Mouse (Mus musculus) lung, adult 2 months (tissue): ENCODE measurements around the gene Klhl9.
A peak's percentile ranks its signal among the peaks of the same experiment; 100 is the strongest.

Experiments used
- CTCF ChIP-seq: fragments of 200-500 bp; IDR thresholded peaks from 2 replicates; pipeline ENCODE4 v1.5.1; 2011; ENCODE audit warnings: mild to moderate bottlenecking, low read length, control low read depth; ENCODE audit not compliant: insufficient read depth
- POLR2A ChIP-seq: fragments of 200-500 bp; IDR thresholded peaks from 2 replicates; pipeline ENCODE4 v1.6.1; 2011; ENCODE audit warnings: low read depth, mild to moderate bottlenecking, control low read depth, low read length, borderline replicate concordance; ENCODE audit errors: extremely low read depth

DNA sequence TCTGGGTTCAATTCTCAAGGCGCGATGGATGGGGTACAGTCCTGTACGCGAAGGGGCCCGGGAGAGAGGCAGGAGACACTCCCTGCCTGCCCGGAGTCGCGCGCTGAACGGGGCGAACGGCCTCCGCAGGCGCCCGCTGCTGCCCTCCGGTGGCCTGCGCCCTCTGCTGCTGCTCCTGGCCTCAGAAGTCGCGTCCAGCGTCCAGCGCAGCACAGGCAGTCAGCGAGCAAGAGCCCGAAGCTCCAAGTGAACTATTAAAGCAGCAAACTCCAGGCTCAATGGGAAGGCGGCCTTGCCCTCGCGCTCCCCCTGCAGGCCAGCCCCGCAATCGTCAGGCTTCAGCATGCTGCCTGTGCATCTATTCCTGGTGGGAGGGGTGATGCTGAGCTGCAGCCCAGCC is 38.2 kb upstream of the Klhl9 start:
- TF ChIP-seq CTCF (0 out of 2 replicates have a peak, but pooled peaks have one; percentile 8), POLR2A (peak; percentile 68; the same call in 1 of the 2 replicates)
